Mouse (Mus musculus): Measurements from ENCODE around the gene Ackr4.

The Ackr4 gene

DNA sequence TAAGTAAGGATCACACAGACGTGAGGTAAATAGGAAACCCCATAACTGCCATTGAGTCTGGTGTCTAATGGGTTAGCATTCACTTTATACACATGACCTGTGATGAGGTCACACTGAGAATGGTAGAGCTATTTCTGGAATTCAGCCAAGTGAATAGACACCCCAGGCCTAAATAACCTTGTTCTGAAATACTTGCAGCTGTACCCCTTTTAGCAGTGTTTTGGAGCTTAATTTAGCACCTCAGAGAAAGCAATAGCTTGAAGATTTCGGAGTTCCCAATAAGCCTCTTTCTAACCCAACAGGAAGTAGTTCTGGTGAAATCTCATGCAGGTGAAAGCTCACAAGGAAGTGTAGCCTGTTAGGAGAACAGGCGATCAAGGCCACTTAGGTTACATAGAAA lies at the start of gene Ackr4:
TSS of gene Ackr4 (minus strand) at position 101 of the 400 bp plus-strand sequence.
- no peak for DNase-seq (ENCODE audit: low spot score in 2 of 2)

GRCm38 (mm10) chr9:104172342-104172741 lies 45.6 kb upstream of the Ackr4 start:
- DNase-seq (ENCODE audit: low spot score in 2 of 2), result no peak

DNA sequence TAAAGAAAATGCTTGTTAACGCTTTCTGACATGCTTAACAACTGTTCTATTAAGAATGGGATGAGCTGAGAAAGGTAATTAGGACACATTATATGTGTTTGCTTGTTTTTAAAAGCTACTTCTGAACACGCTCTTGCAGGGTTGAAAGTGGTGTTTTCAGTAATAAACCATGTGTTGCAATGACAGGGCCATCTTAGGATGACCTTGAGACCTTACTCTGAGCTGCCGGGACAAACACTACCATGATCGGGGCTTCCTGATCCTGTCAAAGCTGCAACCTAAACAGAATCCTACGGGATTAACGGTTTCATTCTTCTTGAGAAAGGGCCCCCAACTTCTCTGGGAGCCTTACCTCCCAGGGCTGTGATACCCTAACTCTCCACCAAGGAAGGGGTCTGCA lies 44.9 kb upstream of the Ackr4 start:
- no peak for DNase-seq (ENCODE audit: low spot score in 2 of 2)

GRCm38 (mm10) chr9:104169986-104170385 lies 43.3 kb upstream of the Ackr4 start:
- DNase-seq (ENCODE audit: low spot score in 2 of 2), result no peak

GRCm38 (mm10) chr9:104165926-104166325 lies 39.2 kb upstream of the Ackr4 start:
- no peak for DNase-seq (ENCODE audit: low spot score in 2 of 2)

DNA sequence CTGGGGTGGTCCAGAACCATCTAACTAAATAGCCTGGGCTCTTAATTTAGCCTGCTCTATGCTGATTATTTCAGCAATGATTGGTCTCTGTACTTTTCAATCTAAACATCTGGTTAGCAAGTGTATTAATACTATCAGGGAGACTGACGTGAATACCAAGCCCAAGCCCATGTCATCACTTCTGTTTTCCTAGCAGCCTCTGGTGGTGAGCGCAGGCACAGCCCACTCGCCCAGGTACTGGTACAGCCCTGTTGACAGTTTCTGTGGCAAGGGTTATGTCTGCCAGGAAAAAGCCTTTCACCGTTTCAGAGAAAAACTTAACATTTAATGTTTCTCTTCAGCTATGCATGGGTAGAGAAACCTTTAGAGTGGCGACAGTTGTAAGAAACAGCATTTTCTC lies 37.5 kb upstream of the Ackr4 start:
- DNase-seq (ENCODE audit: low spot score in 2 of 2), result no peak

DNA sequence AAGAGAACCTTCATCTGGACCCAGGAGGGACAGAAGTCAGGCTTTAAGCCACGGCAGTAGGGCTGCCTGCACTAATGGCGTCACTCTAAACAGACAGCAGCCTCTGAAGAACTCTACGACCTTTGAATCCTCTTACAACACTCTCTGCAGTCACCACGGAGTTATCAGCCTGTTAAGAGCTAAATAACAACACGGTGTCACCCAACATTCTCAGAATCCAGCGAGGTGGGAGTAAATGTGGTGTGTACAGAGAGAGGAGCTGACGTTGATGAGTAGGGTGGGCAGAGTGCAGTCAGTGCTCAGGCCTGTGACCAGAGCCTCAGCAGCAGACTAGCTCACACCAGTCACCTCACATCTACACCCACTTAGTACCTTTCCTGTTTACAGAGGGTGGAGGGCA lies 34.4 kb upstream of the Ackr4 start:
- no peak for DNase-seq (ENCODE audit: low spot score in 2 of 2)

DNA sequence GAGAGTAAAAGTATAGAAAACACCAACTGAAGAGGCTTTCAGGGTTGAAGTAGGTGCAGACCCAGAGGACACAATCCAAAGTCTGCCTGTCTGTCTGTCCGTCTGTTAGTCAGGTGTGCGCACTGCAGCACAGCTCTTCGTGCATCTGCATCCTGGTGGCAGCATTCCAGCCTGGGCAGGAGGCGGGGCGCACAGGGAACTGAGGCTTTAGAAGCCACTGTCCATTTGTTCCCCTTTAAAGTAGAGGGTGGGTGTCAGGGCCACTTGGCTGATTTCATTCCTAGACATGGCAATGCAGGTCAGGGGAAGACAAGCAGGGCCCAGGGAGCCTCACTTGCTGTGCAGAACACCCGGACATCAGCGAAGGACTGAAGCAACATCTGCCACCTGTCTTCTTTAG lies 30.6 kb upstream of the Ackr4 start:
- no peak for DNase-seq (ENCODE audit: low spot score in 2 of 2)

- DNase-seq (ENCODE audit: low spot score in 2 of 2), result no peak
Observed at GRCm38 (mm10) chr9:104156506-104156905, 29.8 kb upstream of the Ackr4 start.

GRCm38 (mm10) chr9:104155100-104155715 lies 28.5 kb upstream of the Ackr4 start:
- no peak for DNase-seq (ENCODE audit: low spot score in 2 of 2)

DNA sequence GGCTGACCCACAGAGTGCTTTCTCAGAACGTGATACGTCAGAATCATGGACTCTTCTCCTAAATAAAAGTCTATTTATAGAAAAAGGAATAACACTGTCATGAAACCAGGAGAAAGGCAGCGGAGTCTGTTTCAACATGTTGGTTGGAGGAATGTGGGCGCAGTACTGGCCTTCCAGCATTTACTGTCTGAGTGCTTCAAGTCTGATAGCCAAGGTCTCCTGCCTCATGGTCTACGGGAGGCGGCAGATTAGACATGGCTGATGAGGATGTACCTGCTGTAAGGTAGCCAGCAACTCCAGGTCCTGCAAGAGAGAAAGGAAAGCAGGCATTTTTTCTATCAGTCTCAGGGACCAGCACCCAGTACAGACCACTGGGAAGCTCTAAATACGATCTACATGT lies 25.4 kb upstream of the Ackr4 start:
- DNase-seq (ENCODE audit: low spot score in 2 of 2), result no peak

GRCm38 (mm10) chr9:104148969-104149368 lies 22.2 kb upstream of the Ackr4 start:
- no peak for DNase-seq (ENCODE audit: low spot score in 2 of 2)

GRCm38 (mm10) chr9:104146683-104147082 lies 19.9 kb upstream of the Ackr4 start:
- no peak for DNase-seq (ENCODE audit: low spot score in 2 of 2)

GRCm38 (mm10) chr9:104144314-104144996 lies 17.7 kb upstream of the Ackr4 start:
- no peak for DNase-seq (ENCODE audit: low spot score in 2 of 2)

- DNase-seq (ENCODE audit: low spot score in 2 of 2), result no peak
Observed at GRCm38 (mm10) chr9:104142805-104143204, 16.1 kb upstream of the Ackr4 start.

DNA sequence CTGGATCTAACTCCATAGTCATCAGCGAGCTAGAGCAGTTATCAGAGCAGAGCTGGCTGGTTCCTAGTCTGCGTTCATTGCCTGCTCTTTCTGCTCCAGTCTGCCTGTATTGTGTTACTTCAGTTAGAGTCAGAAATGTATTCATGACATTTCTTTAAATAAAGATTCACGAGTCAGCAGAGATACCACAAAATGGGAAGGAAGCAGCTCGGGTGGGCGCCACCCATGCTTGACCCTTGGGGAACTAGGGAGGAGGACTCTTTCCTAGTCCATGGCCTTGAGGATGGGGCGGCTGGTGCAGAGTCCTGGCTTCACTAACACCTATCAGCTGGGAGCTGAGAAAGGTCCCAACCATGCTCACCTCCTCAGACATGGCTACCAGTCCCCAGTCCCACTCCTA lies 13.6 kb upstream of the Ackr4 start:
- no peak for DNase-seq (ENCODE audit: low spot score in 2 of 2)

GRCm38 (mm10) chr9:104130141-104130755 lies 3.5 kb upstream of the Ackr4 start:
- DNase-seq (ENCODE audit: low spot score in 2 of 2), result no peak

- DNase-seq (ENCODE audit: low spot score in 2 of 2), result peak; percentile 47 to 59
Observed at GRCm38 (mm10) chr9:104128110-104128509, 1.4 kb upstream of the Ackr4 start.

DNA sequence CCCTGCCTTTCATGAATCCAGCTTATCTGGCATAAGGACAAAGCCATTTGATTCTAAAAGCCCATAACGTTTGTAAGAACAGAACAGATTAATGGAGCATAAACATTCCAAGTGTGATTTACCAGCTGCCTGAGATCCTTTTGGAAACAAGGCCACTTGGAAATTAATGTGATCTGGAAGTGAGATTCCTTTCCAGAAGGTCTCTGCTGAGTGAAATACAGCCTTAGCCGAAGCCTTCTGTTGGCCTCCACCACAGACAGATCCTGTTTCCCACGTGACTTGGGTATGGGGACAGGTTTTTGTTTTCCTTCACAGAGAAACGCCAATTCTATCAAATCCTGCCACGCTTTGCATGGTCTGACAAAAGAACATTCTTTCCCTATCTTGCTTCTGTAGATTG lies 3.1 kb downstream of the Ackr4 start:
- DNase-seq (ENCODE audit: low spot score in 2 of 2), result no peak

DNA sequence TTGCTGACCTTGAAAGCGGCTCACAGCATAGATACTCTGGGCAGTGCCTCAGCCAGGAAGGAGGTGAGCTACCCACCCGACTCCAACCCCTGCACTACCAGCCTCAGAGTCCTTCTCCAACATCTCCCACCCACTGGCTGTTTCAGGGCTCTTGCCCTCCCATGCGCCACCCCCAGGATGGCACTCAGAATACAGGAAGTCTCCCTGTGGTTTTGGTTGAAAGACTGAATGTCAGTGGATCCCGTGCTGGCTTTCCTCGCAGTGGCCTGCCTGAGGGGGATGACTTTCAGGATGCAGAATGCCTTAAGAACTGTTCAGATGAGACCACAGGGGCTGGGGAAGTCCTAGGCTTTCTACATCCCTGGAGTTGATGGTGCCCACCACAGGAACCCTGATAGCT lies 3.6 kb downstream of the Ackr4 start:
- no peak for DNase-seq (ENCODE audit: low spot score in 2 of 2)

- no peak for DNase-seq (ENCODE audit: low spot score in 2 of 2)
Observed at GRCm38 (mm10) chr9:104109151-104109550, 17.6 kb downstream of the Ackr4 start.

DNA sequence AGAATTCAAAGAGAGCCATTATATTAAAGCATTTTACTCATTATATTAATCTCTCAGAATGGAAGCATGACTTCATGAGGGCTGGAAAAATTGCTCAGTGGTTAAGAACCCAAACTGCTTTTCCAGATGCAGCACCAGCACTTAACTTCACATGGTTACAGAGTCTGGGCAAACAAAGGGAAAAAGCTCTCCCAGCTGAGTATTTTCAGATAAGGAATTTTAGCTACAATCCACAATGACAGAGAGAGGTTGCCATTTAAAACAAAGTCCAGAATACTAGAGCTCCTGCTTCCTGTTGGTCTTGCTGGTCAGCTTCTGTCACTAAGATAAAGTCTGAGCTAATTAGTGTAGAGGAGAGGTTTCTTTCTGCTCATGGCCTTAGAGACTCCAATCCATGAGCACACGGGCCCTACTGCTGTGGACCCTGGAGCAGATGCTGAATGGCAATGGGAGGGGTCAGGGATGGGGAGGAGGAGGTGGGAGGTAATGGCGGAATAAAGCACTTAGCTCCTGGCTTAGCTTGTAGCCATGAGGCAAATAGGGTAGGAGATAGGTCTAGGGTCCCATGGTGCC lies 18.1 kb downstream of the Ackr4 start:
- DNase-seq (ENCODE audit: low spot score in 2 of 2), result no peak

- DNase-seq (ENCODE audit: low spot score in 2 of 2), result no peak
Observed at GRCm38 (mm10) chr9:104107482-104107881, 19.3 kb downstream of the Ackr4 start.

All from right cerebral cortex, adult 2 months (tissue).